Mouse (Mus musculus) C2C12 (cell line): ENCODE measurements around the gene Megf11.

ENCODE experiments used
- CEBPB ChIP-seq: IDR thresholded peaks from one replicate; pipeline ENCODE4 v1.6.1; 2011; ENCODE audit warnings: low read depth, mild to moderate bottlenecking, control low read depth, moderate library complexity
- CTCF ChIP-seq: IDR thresholded peaks from one replicate; pipeline ENCODE4 v1.5.1; 2011; ENCODE audit not compliant: control insufficient read depth, insufficient read depth, insufficient read length
- MAX ChIP-seq: IDR thresholded peaks from one replicate; pipeline ENCODE4 v1.6.1; 2011; ENCODE audit warnings: mild to moderate bottlenecking, control low read depth
- MYOD1 ChIP-seq: IDR thresholded peaks from one replicate; pipeline ENCODE4 v1.6.1; 2011; ENCODE audit warnings: low read depth; ENCODE audit not compliant: control insufficient read depth, insufficient read length
- MYOG ChIP-seq: IDR thresholded peaks from one replicate; pipeline ENCODE4 v1.6.1; 2011; ENCODE audit not compliant: control insufficient read depth, insufficient read length; ENCODE audit errors: extremely low read depth
- USF1 ChIP-seq: IDR thresholded peaks from one replicate; pipeline ENCODE4 v1.6.1; 2011; ENCODE audit warnings: low read depth, mild to moderate bottlenecking, control low read depth, moderate library complexity

DNA sequence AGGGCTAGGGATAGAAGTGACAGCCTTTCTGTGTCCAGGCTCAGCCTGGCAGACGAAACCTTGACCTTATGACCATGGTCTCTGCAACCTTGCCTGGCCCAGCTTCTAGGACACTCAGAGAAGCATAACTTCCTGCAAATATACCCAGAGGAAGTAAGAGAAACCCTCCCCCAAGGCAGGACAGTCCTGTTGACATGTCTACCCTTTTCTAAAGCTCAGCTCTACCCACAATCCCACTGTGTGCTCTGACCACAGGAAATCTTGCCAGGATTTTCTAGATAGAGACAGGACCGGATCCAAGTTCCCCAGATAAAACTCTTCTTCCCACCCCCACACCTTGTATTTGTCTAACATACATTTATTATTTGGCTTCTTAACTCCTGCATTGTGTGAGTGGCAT lies 215.3 kb downstream of the Megf11 start:
- no peak for TF ChIP-seq CTCF
- TF ChIP-seq USF1 = no peak
- TF ChIP-seq CEBPB = no peak
- no peak for TF ChIP-seq MAX
- no peak for TF ChIP-seq MYOG
- TF ChIP-seq MYOD1 = no peak
